11 mouse cellular contexts compared by ENCODE assay signal in genomic region chrX:104853610-104854009, GRCm38 (mm10). TPM values are rescaled to one million over a fixed set of nuclear protein-coding genes. Genes with fewer than 3 reads are reported as not detected.
DNase-seq lines count a peak whose midpoint lies in the region; ATAC-seq lines count a peak whose summit lies in the region.
"Had no signal": no experiment of that assay in that cellular context is flagged by ENCODE, and none has a peak within 500 bp of the region (broad histone marks: within the 10 kb centered on the region; RNA-seq: fewer than 3 reads in every experiment).

No protein-coding gene starts in this region.

- no peak for DNase-seq in heart, postnatal 10 days
- DNase-seq in R1 (ENCODE audit: low read depth, low spot score): peak; percentile 50
- peak; percentile 33 for DNase-seq in limb, embryonic 10.5 days (ENCODE audit: low spot score)
- no peak for DNase-seq in urinary bladder, postnatal 4 days (ENCODE audit: low spot score in 2 of 2)
- no peak for DNase-seq in lung, postnatal 14 days
- DNase-seq: kidney, postnatal 10 days; right cerebral cortex, postnatal 4 days had no signal

- H3K4me3 ChIP-seq in heart, embryonic 14.5 days (ENCODE audit: control insufficient read depth in 1 of 2, insufficient read depth in 1 of 2, low read depth in 1 of 2, low read length in 2 of 2): no peak overlapping the region
- no peak overlapping the region for H3K4me3 ChIP-seq in embryonic facial prominence, embryonic 12.5 days
- no peak overlapping the region for H3K4me3 ChIP-seq in limb, embryonic 10.5 days

- WGBS in heart, embryonic 14.5 days: 34% methylated on average over 9 of the region's 9 CpGs
- 21% methylated on average over 9 of the region's 9 CpGs for WGBS in embryonic facial prominence, embryonic 12.5 days
- 28% methylated on average over 9 of the region's 9 CpGs for WGBS in limb, embryonic 10.5 days

- H3K4me2 ChIP-seq in heart, embryonic 14.5 days (ENCODE audit: low read length): peak overlapping the region; percentile 46
- H3K4me2 ChIP-seq in embryonic facial prominence, embryonic 12.5 days (replicated peaks): peak overlapping the region; percentile 13; the same call in 1 of the 2 replicates

- peaks cover 21% of the 10 kb centered on the region; the same call in 1 of the 2 replicates for H3K27me3 ChIP-seq in heart, embryonic 14.5 days (ENCODE audit: control insufficient read depth, insufficient read depth, low read length)
- peaks cover 32% of the 10 kb centered on the region; the same call in 1 of the 2 replicates for H3K27me3 ChIP-seq in embryonic facial prominence, embryonic 12.5 days
- H3K27me3 ChIP-seq in limb, embryonic 10.5 days (ENCODE audit: low read depth, poor library complexity, severe bottlenecking): peaks cover 92% of the 10 kb centered on the region

- H3K36me3 ChIP-seq in heart, embryonic 14.5 days (ENCODE audit: control insufficient read depth, insufficient read depth, low read length): no peaks in the 10 kb centered on the region
- H3K36me3 ChIP-seq in embryonic facial prominence, embryonic 12.5 days: no peaks in the 10 kb centered on the region
- no peaks in the 10 kb centered on the region for H3K36me3 ChIP-seq in limb, embryonic 10.5 days

- ATAC-seq in heart, embryonic 14.5 days (ENCODE audit: insufficient number of reproducible peaks, insufficient read depth, low FRiP score, low read depth): no peak
- no peak for ATAC-seq in embryonic facial prominence, embryonic 12.5 days (ENCODE audit: insufficient number of reproducible peaks, insufficient read depth, low FRiP score, low TSS enrichment)
- ATAC-seq in megakaryocyte, adult 5-6 weeks (ENCODE audit: poor library complexity, severe bottlenecking): no peak

- H3K9ac ChIP-seq in heart, embryonic 14.5 days (ENCODE audit: low read length): no peak overlapping the region
- H3K9ac ChIP-seq in embryonic facial prominence, embryonic 12.5 days: no peak overlapping the region

- H3K9me3 ChIP-seq in heart, embryonic 14.5 days (ENCODE audit: control insufficient read depth, low read length): no peaks in the 10 kb centered on the region
- H3K9me3 ChIP-seq in embryonic facial prominence, embryonic 12.5 days: no peaks in the 10 kb centered on the region
- no peaks in the 10 kb centered on the region for H3K9me3 ChIP-seq in limb, embryonic 10.5 days (replicated peaks)

- intact Hi-C loops in heart, postnatal 10 days (cut with DNase I): no loop called here

- H3K27ac ChIP-seq in heart, embryonic 14.5 days (replicated peaks in 1 of 2; ENCODE audit: control insufficient read depth in 1 of 2, insufficient read depth in 1 of 2, low read depth in 2 of 2, low read length in 2 of 2): no peak overlapping the region
- no peak overlapping the region for H3K27ac ChIP-seq in embryonic facial prominence, embryonic 12.5 days
- no peak overlapping the region for H3K27ac ChIP-seq in limb, embryonic 10.5 days

- H3K4me1 ChIP-seq in heart, embryonic 14.5 days (ENCODE audit: control insufficient read depth in 2 of 2, insufficient read depth in 2 of 2, low read length in 2 of 2): no peaks in the 10 kb centered on the region
- no peaks in the 10 kb centered on the region for H3K4me1 ChIP-seq in embryonic facial prominence, embryonic 12.5 days
- H3K4me1 ChIP-seq in limb, embryonic 10.5 days: peaks cover 3% of the 10 kb centered on the region; the same call in 1 of the 2 replicates

RNA-seq across cellular contexts. Expression of gene Magee2, which starts 3.5 kb away (rescaled TPM):
- polyA plus RNA-seq in heart, embryonic 14.5 days (2014; fragmentation: Nextera tagmentation; extraction: Ambion mirVana): 1.5 and 2.1 TPM in 2 replicates
- under 1 TPM; 0.14 to 0.15 TPM for total RNA-seq in heart, postnatal 10 days (2021)
- polyA plus RNA-seq in embryonic facial prominence, embryonic 12.5 days (2016; fragmentation: Nextera tagmentation; extraction: Ambion mirVana): 7.3 and 8.8 TPM in 2 replicates
- 3.5 and 6.2 TPM in 2 replicates for polyA plus RNA-seq in limb, embryonic 10.5 days (2016; fragmentation: Nextera tagmentation; extraction: Ambion mirVana)
- total RNA-seq in megakaryocyte, adult 5-6 weeks (2015): 0.23 and 0.60 TPM in 2 replicates
- 0.04 and 0.61 TPM in 2 replicates for total RNA-seq in megakaryocyte, adult 5-6 weeks (2017)
- total RNA-seq: monocyte, adult 5-6 weeks had no signal

Comparison
In these comparisons a context has a peak if more than half of its experiments do, and no peak if none do; other contexts are left out.
1. DNase-seq: peak in R1 (single experiment) and limb, embryonic 10.5 days (single experiment); none in heart, postnatal 10 days (0 of 2), urinary bladder, postnatal 4 days (0 of 2) and lung, postnatal 14 days (single experiment).